10 mouse cellular contexts compared by ENCODE assay signal in genomic region chr8:61374059-61374755, GRCm38 (mm10).
DNase-seq lines count a peak whose midpoint lies in the region; ATAC-seq and TF ChIP-seq lines count a peak whose summit lies in the region.
"Had no signal": no experiment of that assay in that cellular context is flagged by ENCODE, and none has a peak within 500 bp of the region (broad histone marks: within the 10 kb centered on the region; RNA-seq: fewer than 3 reads in every experiment).

No protein-coding gene starts in this region.

- H3K27ac ChIP-seq in kidney, embryonic 15.5 days: peak overlapping the region; percentile 59; the same call in 1 of the 2 replicates
- H3K27ac ChIP-seq in MEL (ENCODE audit: control insufficient read depth, low read depth, low read length): no peak overlapping the region
- H3K27ac ChIP-seq in embryonic facial prominence, embryonic 14.5 days (replicated peaks; ENCODE audit: low read depth, low read length): no peak overlapping the region
- peak overlapping the region; percentile 46; the same call in 1 of the 2 replicates for H3K27ac ChIP-seq in midbrain, embryonic 10.5 days (replicated peaks)
- H3K27ac ChIP-seq: heart, embryonic 15.5 days; macrophage had no signal

- no peak overlapping the region for H3K4me2 ChIP-seq in kidney, embryonic 15.5 days
- H3K4me2 ChIP-seq in embryonic facial prominence, embryonic 14.5 days (ENCODE audit: low read depth, low read length): no peak overlapping the region
- H3K4me2 ChIP-seq: heart, embryonic 15.5 days had no signal

- TF ChIP-seq CTCF in MEL (IDR thresholded peaks at IDR 0.05 in 2 of 3, conservative IDR thresholded peaks at IDR 0.05 in 1 of 3; ENCODE audit: control insufficient read depth in 1 of 3, insufficient read depth in 1 of 3, low read depth in 2 of 3, low read length in 3 of 3, poor library complexity in 1 of 3, severe bottlenecking in 1 of 3): peak in 1 of 3 experiments; percentile 30; a peak in 2 of 6 replicates

- no peak overlapping the region for H3K4me3 ChIP-seq in kidney, embryonic 15.5 days (replicated peaks)
- H3K4me3 ChIP-seq in MEL (ENCODE audit: control insufficient read depth in 1 of 2, insufficient read depth in 1 of 2, low read depth in 2 of 2, low read length in 2 of 2): no peak overlapping the region
- no peak overlapping the region for H3K4me3 ChIP-seq in embryonic facial prominence, embryonic 14.5 days (ENCODE audit: low read depth, low read length)
- no peak overlapping the region for H3K4me3 ChIP-seq in midbrain, embryonic 10.5 days
- H3K4me3 ChIP-seq: heart, embryonic 15.5 days had no signal

- H3K4me1 ChIP-seq in kidney, embryonic 15.5 days: peaks cover 6% of the 10 kb centered on the region; the same call in 1 of the 2 replicates
- no peaks in the 10 kb centered on the region for H3K4me1 ChIP-seq in MEL (ENCODE audit: control insufficient read depth in 1 of 2, insufficient read depth in 2 of 2, low read length in 2 of 2)
- no peaks in the 10 kb centered on the region for H3K4me1 ChIP-seq in embryonic facial prominence, embryonic 14.5 days (ENCODE audit: control insufficient read depth, insufficient read depth, low read length)
- peaks cover 15% of the 10 kb centered on the region for H3K4me1 ChIP-seq in midbrain, embryonic 10.5 days
- H3K4me1 ChIP-seq: heart, embryonic 15.5 days had no signal

- ATAC-seq in kidney, embryonic 15.5 days (replicated peaks; ENCODE audit: low FRiP score): 0 out of 2 replicates have a peak, but pooled peaks have one; percentile 40
- ATAC-seq in embryonic facial prominence, embryonic 14.5 days (ENCODE audit: low read depth): peak; percentile 33; the same call in 1 of the 2 replicates

- H3K9me3 ChIP-seq in kidney, embryonic 15.5 days (replicated peaks): no peaks in the 10 kb centered on the region
- no peaks in the 10 kb centered on the region for H3K9me3 ChIP-seq in MEL (replicated peaks; ENCODE audit: insufficient read depth, low read length)
- no peaks in the 10 kb centered on the region for H3K9me3 ChIP-seq in embryonic facial prominence, embryonic 14.5 days (ENCODE audit: control insufficient read depth, low read length)
- H3K9me3 ChIP-seq in midbrain, embryonic 10.5 days (replicated peaks): no peaks in the 10 kb centered on the region
- H3K9me3 ChIP-seq: heart, embryonic 15.5 days had no signal

- peaks cover 56% of the 10 kb centered on the region for H3K36me3 ChIP-seq in kidney, embryonic 15.5 days
- no peaks in the 10 kb centered on the region for H3K36me3 ChIP-seq in MEL (ENCODE audit: control insufficient read depth in 1 of 2, insufficient read depth in 2 of 2, low read length in 2 of 2)
- peaks cover 37% of the 10 kb centered on the region for H3K36me3 ChIP-seq in embryonic facial prominence, embryonic 14.5 days (ENCODE audit: control insufficient read depth, insufficient read depth, low read length)
- peaks cover 58% of the 10 kb centered on the region for H3K36me3 ChIP-seq in midbrain, embryonic 10.5 days
- H3K36me3 ChIP-seq: heart, embryonic 15.5 days had no signal

- H3K27me3 ChIP-seq in kidney, embryonic 15.5 days: no peaks in the 10 kb centered on the region
- no peaks in the 10 kb centered on the region for H3K27me3 ChIP-seq in MEL (ENCODE audit: control insufficient read depth in 1 of 2, insufficient read depth in 2 of 2, low read length in 2 of 2)
- H3K27me3 ChIP-seq in embryonic facial prominence, embryonic 14.5 days (replicated peaks; ENCODE audit: control insufficient read depth, insufficient read depth, low read length): no peaks in the 10 kb centered on the region
- H3K27me3 ChIP-seq in midbrain, embryonic 10.5 days (ENCODE audit: low read depth, poor library complexity, severe bottlenecking): no peaks in the 10 kb centered on the region
- H3K27me3 ChIP-seq: heart, embryonic 15.5 days had no signal

- TF ChIP-seq POLR2A in MEL (IDR thresholded peaks at IDR 0.05; ENCODE audit: control insufficient read depth in 1 of 2, insufficient read depth in 1 of 2, low read depth in 1 of 2, low read length in 2 of 2, poor library complexity in 1 of 2): no peak

- no peak for TF ChIP-seq EP300 in MEL (IDR thresholded peaks at IDR 0.05; ENCODE audit: low read depth in 1 of 2, low read length in 2 of 2)

- no peaks in the 10 kb centered on the region for H3K79me2 ChIP-seq in MEL (ENCODE audit: control insufficient read depth, insufficient read depth, low read length, poor library complexity)

- WGBS in kidney, embryonic 15.5 days: 83% methylated on average over 16 of the region's 16 CpGs
- 81% methylated on average over 16 of the region's 16 CpGs for WGBS in embryonic facial prominence, embryonic 14.5 days
- WGBS in midbrain, embryonic 10.5 days: 92% methylated on average over 16 of the region's 16 CpGs

- no peak overlapping the region for H3K9ac ChIP-seq in kidney, embryonic 15.5 days
- H3K9ac ChIP-seq in MEL (ENCODE audit: control insufficient read depth, low read depth, low read length, poor library complexity, severe bottlenecking): no peak overlapping the region
- H3K9ac ChIP-seq in embryonic facial prominence, embryonic 14.5 days (ENCODE audit: low read depth, low read length): no peak overlapping the region
- H3K9ac ChIP-seq: heart, embryonic 15.5 days had no signal

- TF ChIP-seq RAD21 in MEL (IDR thresholded peaks at IDR 0.05; ENCODE audit: low read depth, low read length): peak; percentile 27

- no peak for DNase-seq in kidney, adult 11 months
- no peak for DNase-seq in MEL (ENCODE audit: low read depth, low spot score)
- DNase-seq in embryonic facial prominence, embryonic 14.5 days (ENCODE audit: low spot score): no peak
- no peak for DNase-seq in midbrain, embryonic 10.5 days (ENCODE audit: low spot score)
- no peak for DNase-seq in testis, postnatal 14 days (ENCODE audit: low spot score)
- no peak for DNase-seq in spleen, adult 12 weeks (ENCODE audit: low spot score)
- DNase-seq in heart, adult 8-10 months (ENCODE audit: low spot score): no peak

TF ChIP-seq in MEL, 35 proteins besides CTCF, POLR2A, EP300 and RAD21:
- no peak for TF ChIP-seq CHD2 (IDR thresholded peaks at IDR 0.05; ENCODE audit: low read length)
- peak; percentile 32 for TF ChIP-seq SMC3 (IDR thresholded peaks at IDR 0.05; ENCODE audit: low read depth, low read length)
- TF ChIP-seq ZNF384 (IDR thresholded peaks at IDR 0.05; ENCODE audit: low read depth, low read length): no peak
- TF ChIP-seq USF1 (IDR thresholded peaks at IDR 0.05; ENCODE audit: low read depth, low read length): no peak
- no peak for TF ChIP-seq MYB (IDR thresholded peaks at IDR 0.05; ENCODE audit: low read depth, low read length)
TF ChIP-seq in MEL: peak in this region for 1.

Comparison
In these comparisons a context has a peak if more than half of its experiments do, and no peak if none do; other contexts are left out.
1. H3K27ac ChIP-seq: peak in kidney, embryonic 15.5 days (single experiment) and midbrain, embryonic 10.5 days (single experiment); none in MEL (single experiment) and embryonic facial prominence, embryonic 14.5 days (single experiment).